Mouse (Mus musculus): ENCODE measurements around the gene Zfhx3. TPM values are rescaled to one million over a fixed set of nuclear protein-coding genes. Genes with fewer than 3 reads are reported as not detected.

Gene Zfhx3
- polyA plus RNA-seq, 1 experiment from 2014 or later = 34.7 TPM

DNA sequence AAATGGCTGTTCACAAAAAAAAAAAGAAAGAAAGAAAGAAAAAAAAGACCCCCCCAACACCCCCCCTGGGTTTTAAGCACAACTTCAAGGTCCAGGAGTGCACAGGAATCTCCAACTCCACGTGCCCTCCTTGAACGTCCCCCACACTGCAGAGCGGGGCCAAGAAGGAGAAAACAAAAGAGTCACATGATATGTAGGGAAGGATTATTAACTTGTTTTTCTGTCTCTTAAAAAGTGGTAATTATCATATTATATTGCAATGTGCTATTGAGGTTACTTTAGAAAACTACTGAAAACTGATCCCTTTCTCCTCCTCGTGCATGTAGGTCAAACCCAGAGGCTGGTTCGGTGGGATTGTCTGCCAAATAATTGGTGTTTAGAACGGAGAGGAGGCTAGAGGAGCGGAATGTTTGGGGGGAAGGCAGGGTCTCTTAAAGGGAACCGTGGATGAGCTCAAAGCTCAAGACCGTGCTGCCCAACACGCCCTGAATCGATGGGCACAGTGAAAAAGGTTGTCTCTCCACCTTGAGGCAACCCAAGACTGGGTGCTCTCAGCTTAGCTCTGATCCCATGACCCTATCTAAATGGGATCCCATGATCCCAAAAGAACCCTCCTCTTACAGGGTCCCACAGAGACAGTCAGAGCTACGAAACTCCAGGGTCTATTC lies 612.3 kb downstream of the Zfhx3 start:
- Histone ChIP-seq H3K9me3 (ENCODE audit: control insufficient read depth, low read length) (no peaks in the 10 kb centered on the region), H3K9ac (no peak overlapping the region), H3K27me3 (ENCODE audit: control insufficient read depth, insufficient read depth, low read length) (no peaks in the 10 kb centered on the region), H3K4me2 (replicated peaks) (no peak overlapping the region), H3K4me1 (replicated peaks; ENCODE audit: control insufficient read depth, insufficient read depth, low read length) (no peaks in the 10 kb centered on the region), H3K36me3 (replicated peaks; ENCODE audit: control insufficient read depth, insufficient read depth) (no peaks in the 10 kb centered on the region), H3K27ac (no peak overlapping the region), H3K4me3 (replicated peaks; ENCODE audit: low read length) (no peak overlapping the region)
- 87% methylated on average over 12 of the region's 12 CpGs for WGBS
- no peak for DNase-seq (ENCODE audit: low spot score)
- ATAC-seq (ENCODE audit: low FRiP score) = no peak

DNA sequence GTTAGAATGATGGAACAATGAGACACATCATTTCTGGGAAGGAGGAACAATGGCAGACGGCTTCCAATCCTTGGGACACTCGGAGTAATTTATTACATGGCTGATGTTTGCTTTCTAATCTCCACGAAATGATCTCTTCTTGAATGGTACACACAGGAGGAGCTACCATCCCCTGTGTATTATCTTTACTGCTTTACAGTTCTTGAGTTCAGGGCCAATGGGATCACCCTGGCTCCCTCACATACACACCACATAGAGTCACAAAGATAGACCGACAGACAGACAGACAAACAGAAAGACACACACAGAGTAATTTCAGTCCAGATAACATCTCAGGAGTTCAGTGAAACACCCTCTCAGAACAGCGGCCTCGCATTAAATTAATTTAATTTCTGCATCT lies 621.0 kb downstream of the Zfhx3 start:
- Histone ChIP-seq H3K9me3 (ENCODE audit: control insufficient read depth, low read length) (0 out of 2 replicates have a peak, but pooled peaks cover 6% of the 10 kb centered on the region), H3K9ac (no peak overlapping the region), H3K4me1 (replicated peaks; ENCODE audit: control insufficient read depth, insufficient read depth, low read length) (peaks cover 8% of the 10 kb centered on the region; the same call in 1 of the 2 replicates), H3K27me3 (ENCODE audit: control insufficient read depth, insufficient read depth, low read length) (no peaks in the 10 kb centered on the region), H3K36me3 (replicated peaks; ENCODE audit: control insufficient read depth, insufficient read depth) (no peaks in the 10 kb centered on the region), H3K4me2 (replicated peaks) (no peak overlapping the region), H3K4me3 (replicated peaks; ENCODE audit: low read length) (no peak overlapping the region), H3K27ac (no peak overlapping the region)
- DNase-seq (ENCODE audit: low spot score) (no peak), ATAC-seq (ENCODE audit: low FRiP score) (no peak)
- 59% methylated on average over 6 of the region's 6 CpGs for WGBS

GRCm38 (mm10) chr8:108563934-108564564 lies 621.6 kb downstream of the Zfhx3 start:
- 76% methylated on average over 7 of the region's 7 CpGs for WGBS
- Histone ChIP-seq H3K4me2 (replicated peaks) (no peak overlapping the region), H3K9ac (no peak overlapping the region), H3K4me1 (replicated peaks; ENCODE audit: control insufficient read depth, insufficient read depth, low read length) (peaks cover 8% of the 10 kb centered on the region; the same call in 1 of the 2 replicates), H3K4me3 (replicated peaks; ENCODE audit: low read length) (no peak overlapping the region), H3K27me3 (ENCODE audit: control insufficient read depth, insufficient read depth, low read length) (no peaks in the 10 kb centered on the region), H3K27ac (no peak overlapping the region), H3K36me3 (replicated peaks; ENCODE audit: control insufficient read depth, insufficient read depth) (no peaks in the 10 kb centered on the region), H3K9me3 (ENCODE audit: control insufficient read depth, low read length) (0 out of 2 replicates have a peak, but pooled peaks cover 6% of the 10 kb centered on the region)
- DNase-seq (ENCODE audit: low spot score) (no peak), ATAC-seq (ENCODE audit: low FRiP score) (no peak)

DNA sequence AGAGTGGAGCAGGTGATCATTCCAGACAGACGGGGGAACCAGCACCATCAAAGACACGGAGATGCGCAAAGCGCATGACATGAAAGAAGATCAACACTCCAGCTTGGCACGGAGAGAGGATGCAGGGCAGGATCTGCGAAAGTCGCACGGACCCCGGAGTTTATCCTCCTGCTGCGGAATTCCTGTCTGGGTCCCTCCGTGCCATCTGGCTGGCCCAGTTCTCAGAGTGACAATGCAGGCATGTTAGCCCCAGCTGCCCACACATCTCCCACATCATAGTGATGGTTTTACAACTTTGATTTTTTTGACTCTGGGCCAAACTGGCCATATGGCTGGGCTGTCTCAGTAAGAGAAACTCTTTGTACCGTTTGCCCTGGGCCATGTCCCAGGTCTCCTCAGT lies 623.6 kb downstream of the Zfhx3 start:
- WGBS = 63% methylated on average over 12 of the region's 12 CpGs
- 0 out of 2 replicates have a peak, but pooled peaks cover 6% of the 10 kb centered on the region for H3K9me3 ChIP-seq (ENCODE audit: control insufficient read depth, low read length)
- no peak overlapping the region for H3K4me3 ChIP-seq (replicated peaks; ENCODE audit: low read length)
- no peaks in the 10 kb centered on the region for H3K27me3 ChIP-seq (ENCODE audit: control insufficient read depth, insufficient read depth, low read length)
- no peak overlapping the region for H3K9ac ChIP-seq
- peaks cover 8% of the 10 kb centered on the region; the same call in 1 of the 2 replicates for H3K4me1 ChIP-seq (replicated peaks; ENCODE audit: control insufficient read depth, insufficient read depth, low read length)
- ATAC-seq (ENCODE audit: low FRiP score) = no peak
- no peaks in the 10 kb centered on the region for H3K36me3 ChIP-seq (replicated peaks; ENCODE audit: control insufficient read depth, insufficient read depth)
- H3K4me2 ChIP-seq (replicated peaks) = no peak overlapping the region
- peak; percentile 38 for DNase-seq (ENCODE audit: low spot score)
- H3K27ac ChIP-seq = no peak overlapping the region

GRCm38 (mm10) chr8:108573295-108574017 lies 631.0 kb downstream of the Zfhx3 start:
- H3K27ac ChIP-seq = no peak overlapping the region
- no peak overlapping the region for H3K4me2 ChIP-seq (replicated peaks)
- H3K9ac ChIP-seq = no peak overlapping the region
- H3K36me3 ChIP-seq (replicated peaks; ENCODE audit: control insufficient read depth, insufficient read depth) = no peaks in the 10 kb centered on the region
- no peaks in the 10 kb centered on the region for H3K27me3 ChIP-seq (ENCODE audit: control insufficient read depth, insufficient read depth, low read length)
- DNase-seq (ENCODE audit: low spot score) (no peak), ATAC-seq (ENCODE audit: low FRiP score) (no peak)
- H3K4me3 ChIP-seq (replicated peaks; ENCODE audit: low read length) = no peak overlapping the region
- peaks cover 11% of the 10 kb centered on the region for H3K4me1 ChIP-seq (replicated peaks; ENCODE audit: control insufficient read depth, insufficient read depth, low read length)
- WGBS = 91% methylated on average over 5 of the region's 5 CpGs
- H3K9me3 ChIP-seq (ENCODE audit: control insufficient read depth, low read length) = no peaks in the 10 kb centered on the region

GRCm38 (mm10) chr8:108574101-108574500 lies 631.7 kb downstream of the Zfhx3 start:
- Histone ChIP-seq H3K36me3 (replicated peaks; ENCODE audit: control insufficient read depth, insufficient read depth) (no peaks in the 10 kb centered on the region), H3K4me2 (replicated peaks) (no peak overlapping the region), H3K4me3 (replicated peaks; ENCODE audit: low read length) (no peak overlapping the region), H3K9ac (no peak overlapping the region), H3K4me1 (replicated peaks; ENCODE audit: control insufficient read depth, insufficient read depth, low read length) (peaks cover 14% of the 10 kb centered on the region), H3K27me3 (ENCODE audit: control insufficient read depth, insufficient read depth, low read length) (no peaks in the 10 kb centered on the region), H3K9me3 (ENCODE audit: control insufficient read depth, low read length) (no peaks in the 10 kb centered on the region), H3K27ac (no peak overlapping the region)
- DNase-seq (ENCODE audit: low spot score) (no peak), ATAC-seq (ENCODE audit: low FRiP score) (no peak)
- 37% methylated on average over 7 of the region's 7 CpGs for WGBS

- Histone ChIP-seq H3K4me2 (replicated peaks) (no peak overlapping the region), H3K36me3 (replicated peaks; ENCODE audit: control insufficient read depth, insufficient read depth) (no peaks in the 10 kb centered on the region), H3K9ac (no peak overlapping the region), H3K27me3 (ENCODE audit: control insufficient read depth, insufficient read depth, low read length) (no peaks in the 10 kb centered on the region), H3K4me1 (replicated peaks; ENCODE audit: control insufficient read depth, insufficient read depth, low read length) (peaks cover 14% of the 10 kb centered on the region), H3K27ac (no peak overlapping the region), H3K9me3 (ENCODE audit: control insufficient read depth, low read length) (no peaks in the 10 kb centered on the region), H3K4me3 (replicated peaks; ENCODE audit: low read length) (no peak overlapping the region)
- 37% methylated on average over 7 of the region's 7 CpGs for WGBS
- no peak for ATAC-seq (ENCODE audit: low FRiP score)
- DNase-seq (ENCODE audit: low spot score) = no peak
These were observed 635.1 kb downstream of the Zfhx3 start for GRCm38 (mm10) chr8:108577571-108577970.

DNA sequence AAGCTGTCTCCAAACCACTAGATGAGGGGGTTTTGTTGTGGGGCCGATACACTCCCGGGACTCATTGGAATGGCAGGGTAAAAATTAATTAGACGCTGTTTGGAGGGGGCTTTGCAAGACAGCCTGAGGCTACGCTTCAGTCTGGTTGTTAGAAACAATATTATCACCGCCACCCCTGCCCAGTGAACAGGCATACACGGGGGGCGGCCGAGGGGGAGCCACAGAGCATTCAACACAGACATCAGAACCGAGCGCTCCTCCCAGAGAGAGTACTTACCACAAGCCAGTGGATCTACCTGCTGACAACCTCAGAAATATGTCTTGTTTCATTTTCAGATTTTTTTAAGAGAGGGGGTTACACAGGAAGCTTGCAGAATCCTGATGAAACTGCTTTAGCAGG lies 635.9 kb downstream of the Zfhx3 start:
- no peaks in the 10 kb centered on the region for H3K9me3 ChIP-seq (ENCODE audit: control insufficient read depth, low read length)
- no peak for ATAC-seq (ENCODE audit: low FRiP score)
- DNase-seq (ENCODE audit: low spot score) = no peak
- H3K27ac ChIP-seq = no peak overlapping the region
- no peak overlapping the region for H3K4me2 ChIP-seq (replicated peaks)
- no peaks in the 10 kb centered on the region for H3K36me3 ChIP-seq (replicated peaks; ENCODE audit: control insufficient read depth, insufficient read depth)
- H3K4me3 ChIP-seq (replicated peaks; ENCODE audit: low read length) = no peak overlapping the region
- 42% methylated on average over 10 of the region's 10 CpGs for WGBS
- peaks cover 14% of the 10 kb centered on the region for H3K4me1 ChIP-seq (replicated peaks; ENCODE audit: control insufficient read depth, insufficient read depth, low read length)
- H3K27me3 ChIP-seq (ENCODE audit: control insufficient read depth, insufficient read depth, low read length) = no peaks in the 10 kb centered on the region; the same call in 1 of the 2 replicates
- no peak overlapping the region; the same call in 1 of the 2 replicates for H3K9ac ChIP-seq

- H3K4me2 ChIP-seq (replicated peaks) = no peak overlapping the region
- H3K27ac ChIP-seq = no peak overlapping the region
- ATAC-seq (ENCODE audit: low FRiP score) (no peak), DNase-seq (ENCODE audit: low spot score) (no peak)
- peaks cover 14% of the 10 kb centered on the region for H3K4me1 ChIP-seq (replicated peaks; ENCODE audit: control insufficient read depth, insufficient read depth, low read length)
- H3K27me3 ChIP-seq (ENCODE audit: control insufficient read depth, insufficient read depth, low read length) = no peaks in the 10 kb centered on the region; the same call in 1 of the 2 replicates
- H3K36me3 ChIP-seq (replicated peaks; ENCODE audit: control insufficient read depth, insufficient read depth) = no peaks in the 10 kb centered on the region
- 59% methylated on average over 9 of the region's 9 CpGs for WGBS
- H3K9me3 ChIP-seq (ENCODE audit: control insufficient read depth, low read length) = no peaks in the 10 kb centered on the region
- H3K9ac ChIP-seq = no peak overlapping the region
- H3K4me3 ChIP-seq (replicated peaks; ENCODE audit: low read length) = no peak overlapping the region
These were observed 637.4 kb downstream of the Zfhx3 start for GRCm38 (mm10) chr8:108579808-108580207.

All from hindbrain, embryonic 14.5 days (tissue).